Mouse (Mus musculus): Measurements from ENCODE around the gene Galnt6. TPM values are rescaled to one million over a fixed set of nuclear protein-coding genes. Genes with fewer than 3 reads are reported as not detected.

The Galnt6 gene
- polyA plus RNA-seq, 1 experiment from 2014 or later, result 0.04 TPM

DNA sequence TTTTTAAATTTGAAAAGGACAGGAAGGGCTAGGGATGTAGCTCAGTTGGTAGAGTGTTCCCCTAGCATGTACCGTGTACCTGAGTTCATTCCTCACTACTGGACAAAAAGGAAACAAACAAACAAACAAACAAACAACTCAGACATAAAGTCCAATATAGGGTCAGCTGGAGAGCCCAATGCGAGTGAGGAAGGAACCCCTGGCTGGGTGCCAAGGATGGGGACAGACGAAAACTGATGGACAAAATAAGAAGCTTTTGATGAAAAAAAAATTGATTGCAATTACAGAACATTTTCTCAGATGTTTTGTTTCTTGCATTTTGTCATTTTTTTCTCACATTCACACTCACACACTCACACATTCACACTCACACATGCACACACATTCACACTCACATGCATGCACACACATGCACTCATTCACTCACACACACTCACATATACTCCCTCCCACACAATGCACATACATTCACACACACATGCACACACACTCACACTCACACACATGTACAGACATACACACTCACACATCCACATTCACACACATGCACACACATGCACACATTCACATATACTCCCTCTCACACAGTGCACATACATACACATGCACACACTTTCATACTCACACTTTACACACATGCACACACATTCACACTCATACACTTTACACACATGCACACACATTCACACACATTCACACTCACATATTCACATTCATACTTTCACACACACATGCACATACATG lies 26.9 kb upstream of the Galnt6 start:
- ATAC-seq (ENCODE audit: low FRiP score) (no peak), DNase-seq (ENCODE audit: low spot score, missing footprints) (no peak)
- Histone ChIP-seq H3K27ac (ENCODE audit: low read depth, low read length) (no peak overlapping the region), H3K4me3 (ENCODE audit: low read depth, low read length) (no peak overlapping the region), H3K4me2 (no peak overlapping the region), H3K9ac (ENCODE audit: low read length) (no peak overlapping the region), H3K4me1 (ENCODE audit: control insufficient read depth, insufficient read depth, low read length) (peaks cover 5% of the 10 kb centered on the region), H3K36me3 (ENCODE audit: control insufficient read depth, insufficient read depth, low read length) (no peaks in the 10 kb centered on the region), H3K9me3 (ENCODE audit: control insufficient read depth, low read length) (no peaks in the 10 kb centered on the region), H3K27me3 (ENCODE audit: control insufficient read depth, insufficient read depth, low read length) (no peaks in the 10 kb centered on the region)
- WGBS, result 87% methylated on average over 3 of the region's 3 CpGs

DNA sequence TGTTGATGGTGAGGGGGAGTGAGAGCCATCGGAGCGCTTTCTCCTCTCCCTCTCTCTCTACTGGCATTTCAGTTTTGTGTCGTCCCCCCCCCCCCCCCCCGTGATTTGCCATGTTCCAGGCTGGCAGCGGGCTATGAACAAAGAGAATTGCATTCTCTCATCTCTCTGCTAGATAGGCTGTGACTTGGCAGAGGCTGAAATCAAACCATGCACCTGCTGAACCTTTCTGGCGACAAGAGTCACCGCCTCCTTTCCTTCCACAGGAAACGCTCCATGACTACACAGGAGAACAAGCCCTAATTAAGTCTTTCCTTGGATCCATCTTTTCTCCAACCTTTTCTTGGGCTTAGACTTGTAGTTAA lies 26.3 kb upstream of the Galnt6 start:
- Histone ChIP-seq H3K4me2 (no peak overlapping the region), H3K36me3 (ENCODE audit: control insufficient read depth, insufficient read depth, low read length) (no peaks in the 10 kb centered on the region), H3K27me3 (ENCODE audit: control insufficient read depth, insufficient read depth, low read length) (no peaks in the 10 kb centered on the region), H3K4me1 (ENCODE audit: control insufficient read depth, insufficient read depth, low read length) (no peaks in the 10 kb centered on the region), H3K27ac (ENCODE audit: low read depth, low read length) (no peak overlapping the region), H3K4me3 (ENCODE audit: low read depth, low read length) (no peak overlapping the region), H3K9me3 (ENCODE audit: control insufficient read depth, low read length) (no peaks in the 10 kb centered on the region), H3K9ac (ENCODE audit: low read length) (no peak overlapping the region)
- WGBS, result 53% methylated on average over 7 of the region's 8 CpGs
- ATAC-seq (ENCODE audit: low FRiP score) (no peak), DNase-seq (ENCODE audit: low spot score, missing footprints) (no peak)

DNA sequence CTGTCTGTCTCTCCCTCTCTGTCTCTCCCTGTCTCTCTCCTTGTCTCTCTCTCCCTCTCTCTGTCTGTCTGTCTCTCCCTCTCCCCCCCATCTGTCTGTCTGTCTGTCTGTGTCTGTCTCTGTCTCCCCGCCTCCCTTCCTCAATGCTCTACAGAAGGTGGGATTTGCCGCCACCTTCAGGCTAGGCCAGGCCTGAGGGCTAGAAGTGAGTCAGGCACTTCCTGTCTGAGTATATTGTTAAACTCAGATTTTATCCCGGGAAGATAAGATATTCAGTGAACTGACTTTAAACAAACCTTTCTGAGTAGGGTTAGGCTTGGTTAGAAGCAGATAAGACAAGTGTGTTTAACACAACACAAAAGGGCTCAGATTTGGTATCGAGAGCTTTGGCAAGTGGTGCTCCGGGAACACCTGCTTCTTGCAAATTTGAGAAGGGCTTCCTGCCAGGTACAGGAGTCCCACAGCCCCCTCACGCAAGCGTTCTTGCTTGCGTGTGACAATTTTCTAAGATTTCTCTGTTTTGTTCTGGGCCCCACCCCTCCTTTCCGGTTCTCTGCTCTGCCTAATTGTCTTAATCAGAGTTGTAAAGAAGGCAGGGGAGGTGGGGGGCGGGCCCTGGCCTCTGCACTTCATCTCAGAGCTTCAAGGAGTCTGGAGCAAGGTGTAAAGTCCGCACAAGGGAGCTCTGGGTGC lies 25.8 kb upstream of the Galnt6 start:
- no peak overlapping the region for H3K4me2 ChIP-seq
- H3K36me3 ChIP-seq (ENCODE audit: control insufficient read depth, insufficient read depth, low read length), result no peaks in the 10 kb centered on the region
- DNase-seq (ENCODE audit: low spot score, missing footprints) (no peak), ATAC-seq (ENCODE audit: low FRiP score) (no peak)
- WGBS, result 17% methylated on average over 11 of the region's 11 CpGs
- no peaks in the 10 kb centered on the region for H3K9me3 ChIP-seq (ENCODE audit: control insufficient read depth, low read length)
- no peak overlapping the region for H3K27ac ChIP-seq (ENCODE audit: low read depth, low read length)
- H3K9ac ChIP-seq (ENCODE audit: low read length), result no peak overlapping the region
- no peaks in the 10 kb centered on the region for H3K27me3 ChIP-seq (ENCODE audit: control insufficient read depth, insufficient read depth, low read length)
- no peaks in the 10 kb centered on the region for H3K4me1 ChIP-seq (ENCODE audit: control insufficient read depth, insufficient read depth, low read length)
- H3K4me3 ChIP-seq (ENCODE audit: low read depth, low read length), result no peak overlapping the region

DNA sequence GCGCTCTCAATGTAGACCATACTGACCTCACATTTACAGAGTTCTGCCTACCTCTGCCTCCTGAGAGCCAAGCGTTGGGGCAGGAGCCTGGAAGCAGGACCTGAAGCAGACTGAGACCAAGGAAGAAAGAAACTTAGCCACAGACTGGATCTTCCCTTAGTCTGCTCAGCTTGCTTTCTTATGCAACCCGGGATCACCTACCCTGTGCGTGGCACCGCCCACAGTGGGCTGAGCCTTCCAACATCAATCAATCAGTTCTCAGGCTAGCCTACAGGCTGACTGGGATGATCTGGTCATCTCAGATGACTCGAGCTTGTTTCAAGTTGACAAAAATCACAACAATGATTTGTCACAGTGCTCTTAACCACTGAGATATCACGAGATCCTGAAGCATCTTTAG lies 24.9 kb upstream of the Galnt6 start:
- Histone ChIP-seq H3K27me3 (ENCODE audit: control insufficient read depth, insufficient read depth, low read length) (no peaks in the 10 kb centered on the region), H3K36me3 (ENCODE audit: control insufficient read depth, insufficient read depth, low read length) (no peaks in the 10 kb centered on the region), H3K27ac (ENCODE audit: low read depth, low read length) (no peak overlapping the region), H3K9ac (ENCODE audit: low read length) (no peak overlapping the region), H3K9me3 (ENCODE audit: control insufficient read depth, low read length) (no peaks in the 10 kb centered on the region), H3K4me1 (ENCODE audit: control insufficient read depth, insufficient read depth, low read length) (no peaks in the 10 kb centered on the region), H3K4me2 (no peak overlapping the region), H3K4me3 (ENCODE audit: low read depth, low read length) (no peak overlapping the region)
- DNase-seq (ENCODE audit: low spot score, missing footprints), result no peak
- no peak for ATAC-seq (ENCODE audit: low FRiP score)
- WGBS, result 43% methylated on average over 7 of the region's 7 CpGs

DNA sequence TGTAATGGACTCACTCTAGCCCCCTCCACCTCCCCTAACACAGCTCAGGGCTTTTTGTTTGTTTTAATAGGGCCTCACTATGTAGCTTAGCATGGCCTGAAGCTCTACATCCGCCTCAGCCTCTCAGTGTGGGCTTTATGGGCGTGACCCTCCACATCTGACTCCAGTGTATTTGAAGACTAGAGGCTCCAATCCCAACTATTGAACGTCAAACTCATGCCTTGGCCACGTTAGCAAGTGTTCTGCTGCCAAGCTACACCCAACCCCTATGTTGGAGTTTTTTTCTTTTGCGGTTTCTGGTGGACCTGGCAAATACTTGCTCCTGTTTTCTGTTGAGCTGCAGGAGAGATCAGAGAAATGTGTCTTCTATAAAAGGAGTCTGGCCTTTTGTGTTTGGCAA lies 23.9 kb upstream of the Galnt6 start:
- no peaks in the 10 kb centered on the region for H3K36me3 ChIP-seq (ENCODE audit: control insufficient read depth, insufficient read depth, low read length)
- no peaks in the 10 kb centered on the region for H3K27me3 ChIP-seq (ENCODE audit: control insufficient read depth, insufficient read depth, low read length)
- no peak overlapping the region for H3K27ac ChIP-seq (ENCODE audit: low read depth, low read length)
- ATAC-seq (ENCODE audit: low FRiP score), result no peak
- no peaks in the 10 kb centered on the region for H3K4me1 ChIP-seq (ENCODE audit: control insufficient read depth, insufficient read depth, low read length)
- no peak overlapping the region for H3K9ac ChIP-seq (ENCODE audit: low read length)
- H3K4me2 ChIP-seq, result no peak overlapping the region
- H3K4me3 ChIP-seq (ENCODE audit: low read depth, low read length), result no peak overlapping the region
- H3K9me3 ChIP-seq (ENCODE audit: control insufficient read depth, low read length), result no peaks in the 10 kb centered on the region
- WGBS, result 76% methylated on average over 5 of the region's 5 CpGs
- DNase-seq (ENCODE audit: low spot score, missing footprints), result no peak

DNA sequence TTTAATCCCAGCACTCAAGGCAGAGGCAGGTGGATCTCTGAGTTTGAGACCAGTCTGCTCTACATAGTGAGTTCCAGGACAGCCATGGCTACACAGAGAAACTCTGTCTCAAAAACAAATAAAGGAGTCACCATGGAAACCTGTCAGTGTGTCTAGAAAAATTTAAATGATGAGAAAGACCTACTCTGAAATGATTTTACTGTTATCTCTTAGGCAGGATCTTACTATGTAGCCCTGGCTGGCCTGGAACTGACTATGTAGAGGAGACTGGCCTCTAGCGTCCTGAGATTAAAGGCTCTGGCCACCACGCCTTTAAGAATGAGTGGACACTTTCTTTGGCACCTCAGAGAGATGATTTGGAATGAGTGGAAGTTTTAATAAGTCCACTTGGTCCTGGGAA lies 23.3 kb upstream of the Galnt6 start:
- ATAC-seq (ENCODE audit: low FRiP score) (no peak), DNase-seq (ENCODE audit: low spot score, missing footprints) (no peak)
- peaks cover 3% of the 10 kb centered on the region; the same call in 1 of the 2 replicates for H3K4me1 ChIP-seq (ENCODE audit: control insufficient read depth, insufficient read depth, low read length)
- H3K27ac ChIP-seq (ENCODE audit: low read depth, low read length), result no peak overlapping the region
- H3K27me3 ChIP-seq (ENCODE audit: control insufficient read depth, insufficient read depth, low read length), result no peaks in the 10 kb centered on the region
- H3K36me3 ChIP-seq (ENCODE audit: control insufficient read depth, insufficient read depth, low read length), result no peaks in the 10 kb centered on the region
- WGBS, result 73% methylated on average over 2 of the region's 2 CpGs
- H3K9me3 ChIP-seq (ENCODE audit: control insufficient read depth, low read length), result no peaks in the 10 kb centered on the region
- no peak overlapping the region for H3K9ac ChIP-seq (ENCODE audit: low read length)
- H3K4me2 ChIP-seq, result no peak overlapping the region
- no peak overlapping the region for H3K4me3 ChIP-seq (ENCODE audit: low read depth, low read length)

DNA sequence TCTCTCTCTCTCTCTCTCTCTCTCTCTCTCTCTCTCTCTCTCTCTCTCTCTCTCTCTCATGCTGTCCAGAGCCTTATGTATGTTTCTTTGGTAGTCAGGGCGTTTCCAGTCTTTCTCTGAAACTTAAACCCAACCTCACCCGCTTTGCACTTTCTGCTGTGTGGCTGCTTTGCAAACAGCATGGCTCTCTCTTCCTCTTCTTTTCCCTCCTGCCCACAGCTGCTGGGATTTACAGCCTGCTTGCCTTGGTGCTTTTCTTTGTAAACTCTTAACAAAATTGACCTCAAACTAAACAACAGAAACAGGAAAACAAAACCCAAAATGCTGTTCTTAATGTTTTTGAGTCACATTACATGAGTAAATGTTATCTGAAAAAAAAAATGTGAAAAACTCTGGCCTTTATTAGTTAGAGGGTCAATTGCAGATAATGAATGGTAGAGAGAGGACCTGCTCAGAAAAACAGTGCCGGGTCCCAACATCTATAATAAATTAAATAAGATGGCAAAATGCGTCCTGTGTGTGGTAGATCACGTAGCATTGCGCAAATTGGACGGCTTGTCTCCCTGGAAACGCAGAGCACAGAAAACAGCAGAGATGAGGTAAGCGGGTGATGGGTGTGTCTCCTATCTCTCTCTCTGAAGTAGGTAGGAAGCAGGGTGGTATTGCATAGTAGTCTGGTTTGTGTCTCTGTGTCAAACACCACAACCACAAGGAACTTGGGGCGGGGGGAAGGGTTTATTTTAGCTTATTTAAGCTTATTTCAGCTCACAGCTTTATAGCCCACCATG lies 20.8 kb upstream of the Galnt6 start:
- H3K27ac ChIP-seq (ENCODE audit: low read depth, low read length), result no peak overlapping the region
- no peak overlapping the region for H3K9ac ChIP-seq (ENCODE audit: low read length)
- no peak overlapping the region for H3K4me2 ChIP-seq
- peaks cover 3% of the 10 kb centered on the region; the same call in 1 of the 2 replicates for H3K4me1 ChIP-seq (ENCODE audit: control insufficient read depth, insufficient read depth, low read length)
- H3K9me3 ChIP-seq (ENCODE audit: control insufficient read depth, low read length), result no peaks in the 10 kb centered on the region
- no peak overlapping the region for H3K4me3 ChIP-seq (ENCODE audit: low read depth, low read length)
- ATAC-seq (ENCODE audit: low FRiP score), result no peak
- 77% methylated on average over 10 of the region's 10 CpGs for WGBS
- no peak for DNase-seq (ENCODE audit: low spot score, missing footprints)
- no peaks in the 10 kb centered on the region for H3K27me3 ChIP-seq (ENCODE audit: control insufficient read depth, insufficient read depth, low read length)
- no peaks in the 10 kb centered on the region for H3K36me3 ChIP-seq (ENCODE audit: control insufficient read depth, insufficient read depth, low read length)

DNA sequence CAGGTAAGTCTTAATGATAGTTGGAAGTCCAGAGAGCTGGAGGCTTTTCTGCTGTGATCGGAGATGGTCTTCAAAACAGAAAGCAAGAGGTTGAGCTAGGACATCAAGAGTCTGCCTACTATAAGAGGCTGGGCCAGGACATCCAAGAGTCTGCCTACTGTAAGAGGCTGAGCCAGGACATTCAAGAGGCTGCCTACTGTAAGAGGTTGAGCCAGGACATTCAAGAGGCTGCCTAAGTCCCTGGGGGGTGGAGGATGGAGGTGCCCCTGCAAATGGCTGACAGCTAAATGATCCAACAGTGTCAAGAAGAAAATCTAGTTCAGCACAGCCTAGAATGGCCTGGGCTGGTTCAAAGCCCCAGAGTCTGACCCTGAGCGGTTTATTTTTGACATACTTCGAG lies 19.4 kb upstream of the Galnt6 start:
- Histone ChIP-seq H3K9ac (ENCODE audit: low read length) (no peak overlapping the region), H3K9me3 (ENCODE audit: control insufficient read depth, low read length) (no peaks in the 10 kb centered on the region), H3K4me3 (ENCODE audit: low read depth, low read length) (no peak overlapping the region), H3K27me3 (ENCODE audit: control insufficient read depth, insufficient read depth, low read length) (no peaks in the 10 kb centered on the region), H3K4me1 (ENCODE audit: control insufficient read depth, insufficient read depth, low read length) (peaks cover 3% of the 10 kb centered on the region; the same call in 1 of the 2 replicates), H3K36me3 (ENCODE audit: control insufficient read depth, insufficient read depth, low read length) (no peaks in the 10 kb centered on the region), H3K4me2 (no peak overlapping the region), H3K27ac (ENCODE audit: low read depth, low read length) (no peak overlapping the region)
- no peak for ATAC-seq (ENCODE audit: low FRiP score)
- 92% methylated on average over 3 of the region's 3 CpGs for WGBS
- no peak for DNase-seq (ENCODE audit: low spot score, missing footprints)

Measured in midbrain, embryonic 11.5 days (tissue).